Mouse (Mus musculus) MEL-GATA-1-ER (cell line): Measurements from ENCODE around the gene Rasal1.

Experiments
- DNase-seq: peaks from one replicate; pipeline ENCODE4 v3.0.0-alpha.2; 2012; ENCODE audit warnings: low read depth; ENCODE audit errors: extremely low read depth

Rasal1 gene

GRCm38 (mm10) chr5:120693931-120694694, 45.5 kb downstream of the Rasal1 start:
- no peak for DNase-seq

- no peak for DNase-seq
Observed at GRCm38 (mm10) chr5:120694695-120695074, 46.1 kb downstream of the Rasal1 start.

- DNase-seq, result no peak
Observed at GRCm38 (mm10) chr5:120696057-120696743, 47.6 kb downstream of the Rasal1 start.

GRCm38 (mm10) chr5:120696865-120697264, 48.3 kb downstream of the Rasal1 start:
- DNase-seq, result no peak

GRCm38 (mm10) chr5:120698181-120698580, 49.6 kb downstream of the Rasal1 start:
- no peak for DNase-seq

- no peak for DNase-seq
Observed at GRCm38 (mm10) chr5:120698801-120699391, 50.3 kb downstream of the Rasal1 start.

- no peak for DNase-seq
Observed at GRCm38 (mm10) chr5:120700996-120701790, 52.6 kb downstream of the Rasal1 start.

GRCm38 (mm10) chr5:120702421-120702820, 53.8 kb downstream of the Rasal1 start:
- no peak for DNase-seq

GRCm38 (mm10) chr5:120702969-120703368, 54.4 kb downstream of the Rasal1 start:
- no peak for DNase-seq

GRCm38 (mm10) chr5:120703660-120704059, 55.0 kb downstream of the Rasal1 start:
- no peak for DNase-seq

GRCm38 (mm10) chr5:120704421-120704820, 55.8 kb downstream of the Rasal1 start:
- DNase-seq, result no peak

- no peak for DNase-seq
Observed at GRCm38 (mm10) chr5:120706541-120706940, 57.9 kb downstream of the Rasal1 start.

GRCm38 (mm10) chr5:120706976-120707375, 58.4 kb downstream of the Rasal1 start:
- no peak for DNase-seq

GRCm38 (mm10) chr5:120710161-120710825, 61.7 kb downstream of the Rasal1 start:
- no peak for DNase-seq

GRCm38 (mm10) chr5:120710826-120711248, 62.2 kb downstream of the Rasal1 start:
- no peak for DNase-seq

GRCm38 (mm10) chr5:120711416-120711815, 62.8 kb downstream of the Rasal1 start:
- no peak for DNase-seq

GRCm38 (mm10) chr5:120711827-120712226, 63.2 kb downstream of the Rasal1 start, which contains the start of gene Dtx1:
Gene Dtx1 (minus strand): TSS chr5:120711927.
- DNase-seq, result no peak

- no peak for DNase-seq
Observed at GRCm38 (mm10) chr5:120712721-120713120, 64.1 kb downstream of the Rasal1 start.

GRCm38 (mm10) chr5:120714314-120714713, 65.7 kb downstream of the Rasal1 start:
- DNase-seq, result peak; percentile 26

GRCm38 (mm10) chr5:120717136-120717535, 68.5 kb downstream of the Rasal1 start:
- DNase-seq, result no peak
